Mouse (Mus musculus): ENCODE results near the gene Cxcl3. TPM values are rescaled to one million over a fixed set of nuclear protein-coding genes. Genes with fewer than 3 reads are reported as not detected.

Gene Cxcl3
- polyA plus RNA-seq, 1 experiment from 2014 or later: not detected

DNA sequence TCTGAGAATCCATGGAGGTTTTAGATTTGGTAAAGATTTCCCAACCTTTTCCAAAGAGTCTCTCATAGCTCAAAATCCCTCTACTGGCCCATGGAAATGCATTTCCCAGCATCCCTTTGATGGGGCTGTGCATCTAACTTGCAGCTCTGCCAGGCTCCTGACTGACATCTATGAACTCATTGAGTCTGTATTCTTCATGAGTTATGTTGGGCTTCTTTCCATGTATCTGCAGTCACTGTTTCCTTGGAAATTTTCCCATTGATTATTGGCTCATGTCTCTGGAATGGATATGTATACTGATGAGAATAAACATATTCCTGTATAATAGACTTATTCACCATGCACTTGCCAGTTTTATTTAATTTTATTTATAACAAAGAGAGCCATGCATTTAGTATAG, 20.1 kb downstream of the Cxcl3 start:
- Histone ChIP-seq H3K4me1 (no peaks in the 10 kb centered on the region), H3K9ac (no peak overlapping the region), H3K27ac (no peak overlapping the region), H3K36me3 (no peaks in the 10 kb centered on the region), H3K27me3 (no peaks in the 10 kb centered on the region), H3K9me3 (replicated peaks) (no peaks in the 10 kb centered on the region), H3K4me3 (no peak overlapping the region), H3K4me2 (replicated peaks) (no peak overlapping the region)
- ATAC-seq (ENCODE audit: low FRiP score): no peak

DNA sequence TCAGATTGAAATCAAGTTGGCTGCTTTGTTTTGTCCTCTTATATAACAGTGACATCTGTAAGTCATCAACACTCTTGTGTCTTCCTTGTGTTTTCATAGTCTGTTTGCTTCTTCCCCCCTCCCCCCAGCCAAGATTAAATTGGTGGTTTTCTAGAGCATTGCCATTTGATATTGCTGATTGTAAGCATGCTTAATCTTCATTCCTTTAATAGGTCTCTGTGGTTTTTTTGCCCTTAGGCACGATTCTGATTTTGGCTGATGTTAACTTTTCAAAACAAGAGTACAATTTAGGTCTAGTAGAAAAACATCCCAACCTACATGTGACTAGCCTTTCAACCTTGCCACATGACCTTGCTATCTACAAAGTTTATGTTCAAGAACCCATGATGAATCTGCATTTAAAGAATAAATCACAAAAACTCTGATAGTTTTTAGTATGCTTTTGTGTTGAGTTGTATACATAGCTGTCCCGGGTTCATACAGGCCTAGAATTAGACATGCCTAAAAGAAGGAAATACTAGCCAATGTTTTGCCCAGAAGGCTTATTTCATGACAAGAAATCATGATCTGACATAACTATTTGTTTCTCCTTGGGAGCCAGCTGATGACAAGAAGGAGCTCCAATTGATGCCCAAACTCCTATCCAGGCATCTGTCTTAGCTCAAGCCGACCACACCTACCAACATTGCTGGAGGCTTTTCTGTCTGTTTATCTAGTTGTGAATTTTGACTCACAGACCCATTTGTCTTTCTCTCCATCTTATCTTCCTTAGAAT, 21.5 kb downstream of the Cxcl3 start:
- H3K4me1 ChIP-seq: no peaks in the 10 kb centered on the region
- H3K9me3 ChIP-seq (replicated peaks): no peaks in the 10 kb centered on the region
- no peaks in the 10 kb centered on the region for H3K36me3 ChIP-seq
- no peak overlapping the region for H3K27ac ChIP-seq
- no peak overlapping the region for H3K4me3 ChIP-seq
- H3K4me2 ChIP-seq (replicated peaks): no peak overlapping the region
- WGBS: 84% methylated on average over 3 of the region's 3 CpGs
- no peaks in the 10 kb centered on the region for H3K27me3 ChIP-seq
- H3K9ac ChIP-seq: no peak overlapping the region
- ATAC-seq (ENCODE audit: low FRiP score): no peak

DNA sequence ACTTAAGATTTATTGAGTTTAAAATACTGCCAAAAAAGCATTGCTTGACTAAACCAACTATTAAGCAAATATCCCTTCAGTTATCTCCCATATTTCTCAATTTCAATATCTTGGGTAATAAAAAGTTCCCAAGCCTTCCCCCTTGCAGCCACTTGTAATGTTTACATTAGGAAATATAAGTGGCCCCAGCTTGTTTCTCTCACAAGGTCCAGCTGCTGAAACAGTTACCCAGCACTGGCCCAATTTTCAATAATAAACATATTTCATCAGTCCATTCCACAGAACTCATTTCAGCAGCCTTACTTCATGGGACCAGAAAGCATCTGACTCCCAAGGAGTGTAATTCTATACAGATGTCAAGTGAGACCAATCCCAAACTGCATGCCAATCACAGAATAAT, 33.9 kb downstream of the Cxcl3 start:
- ATAC-seq (ENCODE audit: low FRiP score): no peak
- Histone ChIP-seq H3K36me3 (no peaks in the 10 kb centered on the region), H3K27ac (no peak overlapping the region), H3K9ac (no peak overlapping the region), H3K27me3 (no peaks in the 10 kb centered on the region), H3K9me3 (replicated peaks) (no peaks in the 10 kb centered on the region), H3K4me1 (no peaks in the 10 kb centered on the region), H3K4me3 (no peak overlapping the region), H3K4me2 (replicated peaks) (no peak overlapping the region)

DNA sequence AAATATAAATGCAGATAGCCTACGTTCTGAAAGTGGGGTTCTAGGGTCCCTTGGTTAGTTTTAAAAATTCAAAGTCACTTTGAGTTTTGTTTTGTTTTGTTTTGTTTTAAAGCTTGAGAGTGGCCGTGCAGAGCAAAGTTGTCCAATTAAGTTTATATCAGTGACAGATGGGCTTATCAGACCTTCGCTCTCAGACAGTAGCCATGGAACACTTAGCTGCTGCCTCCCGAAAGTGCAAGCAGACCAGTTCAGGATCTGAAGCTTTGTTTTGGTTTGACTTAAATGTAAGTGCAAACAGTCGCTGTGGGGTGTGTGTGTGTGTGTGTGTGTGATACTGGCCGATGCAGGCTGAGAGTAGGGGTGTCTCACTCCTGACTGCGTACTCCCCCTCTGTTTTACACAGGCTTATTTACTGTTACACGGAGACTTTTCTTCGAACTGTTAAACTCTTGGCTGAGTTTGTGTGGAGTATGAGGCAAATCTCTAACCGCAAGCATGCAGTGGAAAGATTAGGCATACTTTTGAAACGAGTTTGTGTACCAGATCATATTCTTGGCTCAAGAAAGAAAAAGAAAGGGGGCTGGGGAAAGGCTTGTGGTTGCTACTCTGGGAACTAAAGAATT, 46.4 kb downstream of the Cxcl3 start:
- Histone ChIP-seq H3K9me3 (replicated peaks) (no peaks in the 10 kb centered on the region), H3K4me2 (replicated peaks) (no peak overlapping the region), H3K4me3 (no peak overlapping the region), H3K27me3 (no peaks in the 10 kb centered on the region), H3K9ac (no peak overlapping the region), H3K4me1 (no peaks in the 10 kb centered on the region), H3K27ac (no peak overlapping the region), H3K36me3 (no peaks in the 10 kb centered on the region)
- 89% methylated on average over 11 of the region's 11 CpGs for WGBS
- no peak for ATAC-seq (ENCODE audit: low FRiP score)

DNA sequence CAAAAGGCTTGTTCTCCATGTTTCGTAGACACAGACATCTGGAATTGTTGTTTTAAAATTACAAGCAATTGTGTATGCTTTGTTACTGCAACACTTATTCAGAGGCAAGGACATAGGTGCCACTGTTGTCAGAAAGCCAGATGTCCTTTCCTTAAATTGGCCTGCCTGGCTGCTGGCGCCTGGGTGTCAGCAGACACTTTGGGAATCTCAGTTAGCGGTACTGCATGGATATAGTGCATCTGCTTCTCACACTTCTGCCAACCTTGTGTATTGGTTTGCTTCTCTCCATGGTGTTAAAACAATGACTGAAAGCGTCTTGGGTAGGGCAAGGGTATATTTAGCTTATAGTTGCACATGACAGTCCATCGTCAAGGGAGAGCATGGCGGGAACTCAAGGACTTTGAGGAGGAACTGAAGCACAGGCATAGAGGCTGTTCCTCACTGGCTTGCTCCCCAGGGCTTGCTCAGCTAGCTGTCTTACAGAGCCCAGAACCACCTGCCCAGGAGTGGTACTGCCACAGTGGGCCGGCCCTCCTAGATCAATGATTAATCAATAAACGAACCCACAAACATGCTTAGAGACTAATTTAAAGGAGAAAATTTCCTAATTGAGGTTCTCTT, 47.0 kb downstream of the Cxcl3 start:
- WGBS: 92% methylated on average over 8 of the region's 8 CpGs

DNA sequence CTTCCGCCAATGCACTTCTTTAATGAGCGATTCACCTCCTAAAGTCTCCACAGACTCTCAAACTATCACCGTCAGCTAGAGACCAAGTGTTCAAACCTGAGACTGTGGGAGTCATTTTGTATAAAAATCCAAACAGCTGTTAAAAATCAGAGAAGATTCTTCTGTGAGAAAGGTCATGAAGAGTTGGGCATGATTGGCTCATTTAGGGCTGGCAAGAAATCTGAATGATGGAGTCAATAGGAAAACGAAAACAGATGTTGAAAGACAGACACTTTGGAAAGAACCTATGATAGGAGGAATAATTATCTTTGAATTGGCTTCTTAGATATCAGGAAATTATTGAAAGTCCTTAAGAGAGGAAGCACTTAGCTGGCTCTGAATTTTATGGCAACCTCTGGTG, 48.5 kb downstream of the Cxcl3 start:
- Histone ChIP-seq H3K36me3 (no peaks in the 10 kb centered on the region), H3K4me3 (no peak overlapping the region), H3K9me3 (replicated peaks) (no peaks in the 10 kb centered on the region), H3K9ac (no peak overlapping the region), H3K27ac (no peak overlapping the region), H3K4me2 (replicated peaks) (no peak overlapping the region), H3K4me1 (no peaks in the 10 kb centered on the region), H3K27me3 (no peaks in the 10 kb centered on the region)
- no peak for ATAC-seq (ENCODE audit: low FRiP score)
- 87% methylated on average over 4 of the region's 4 CpGs for WGBS

More for the DNA sequence above, 47.0 kb downstream of the Cxcl3 start:
- Histone ChIP-seq H3K4me2 (replicated peaks) (no peak overlapping the region), H3K36me3 (no peaks in the 10 kb centered on the region), H3K9ac (no peak overlapping the region), H3K27ac (no peak overlapping the region), H3K4me1 (no peaks in the 10 kb centered on the region), H3K27me3 (no peaks in the 10 kb centered on the region), H3K4me3 (no peak overlapping the region), H3K9me3 (replicated peaks) (no peaks in the 10 kb centered on the region)
- ATAC-seq (ENCODE audit: low FRiP score): no peak

DNA sequence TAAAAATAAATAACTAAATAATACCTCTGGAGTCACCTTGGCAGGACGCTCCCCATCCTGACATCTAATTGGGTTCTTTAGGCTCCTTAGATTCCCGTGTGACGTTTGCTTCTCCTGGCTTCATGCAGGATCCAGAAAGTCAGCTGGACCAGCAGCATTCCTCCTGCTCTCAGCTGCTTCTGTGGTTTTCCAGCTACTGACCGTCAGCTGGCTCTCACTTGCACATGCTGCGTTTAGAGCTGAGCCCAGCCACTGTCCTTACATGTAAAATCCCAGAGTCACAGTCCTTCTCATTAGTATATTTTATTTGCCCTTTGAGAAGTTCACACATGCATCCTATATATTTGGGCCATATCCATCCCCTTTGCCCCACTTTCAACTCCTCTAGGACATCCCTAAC, 52.7 kb downstream of the Cxcl3 start:
- no peaks in the 10 kb centered on the region for H3K36me3 ChIP-seq
- no peaks in the 10 kb centered on the region for H3K9me3 ChIP-seq (replicated peaks)
- no peak for ATAC-seq (ENCODE audit: low FRiP score)
- H3K27me3 ChIP-seq: no peaks in the 10 kb centered on the region
- no peak overlapping the region for H3K27ac ChIP-seq
- H3K9ac ChIP-seq: no peak overlapping the region
- no peak overlapping the region for H3K4me2 ChIP-seq (replicated peaks)
- 83% methylated on average over 5 of the region's 5 CpGs for WGBS
- no peak overlapping the region for H3K4me3 ChIP-seq
- no peaks in the 10 kb centered on the region for H3K4me1 ChIP-seq

Small RNA genes within 50 kb of the gene (microRNA-seq; reads per million reads assigned to microRNA genes)
- gene Gm24322: not detected

Other genes with a start within 250 kb of the Cxcl3 start
- gene 5830473C10Rik, start 225.0 kb upstream of the Cxcl3 start, polyA plus RNA-seq (2016; fragmentation: Nextera tagmentation; extraction: Ambion mirVana): not detected in 2 replicates
- 0.62 and 0.73 TPM in 2 replicates for gene Rassf6, start 145.4 kb upstream of the Cxcl3 start, polyA plus RNA-seq (2016; fragmentation: Nextera tagmentation; extraction: Ambion mirVana)
- gene Cxcl5, start 26.7 kb upstream of the Cxcl3 start, polyA plus RNA-seq (2016; fragmentation: Nextera tagmentation; extraction: Ambion mirVana): 0.29 and 0.48 TPM in 2 replicates
- 7.8 and 9.6 TPM in 2 replicates for gene Ppbp, start 17.6 kb upstream of the Cxcl3 start, polyA plus RNA-seq (2016; fragmentation: Nextera tagmentation; extraction: Ambion mirVana)
- gene Pf4, start 13.7 kb upstream of the Cxcl3 start, polyA plus RNA-seq (2016; fragmentation: Nextera tagmentation; extraction: Ambion mirVana): 56.2 and 75.0 TPM in 2 replicates
- gene Cxcl15, start 8.4 kb downstream of the Cxcl3 start, polyA plus RNA-seq (2016; fragmentation: Nextera tagmentation; extraction: Ambion mirVana): 0.10 TPM in 1 of 2 replicates, not detected in the other
- 0.25 and 0.30 TPM in 2 replicates for gene Cxcl1, start 105.1 kb downstream of the Cxcl3 start, polyA plus RNA-seq (2016; fragmentation: Nextera tagmentation; extraction: Ambion mirVana)
- not detected in 2 replicates for gene Cxcl2, start 117.8 kb downstream of the Cxcl3 start, polyA plus RNA-seq (2016; fragmentation: Nextera tagmentation; extraction: Ambion mirVana)
- gene Mthfd2l, start 145.0 kb downstream of the Cxcl3 start, polyA plus RNA-seq (2016; fragmentation: Nextera tagmentation; extraction: Ambion mirVana): 91.6 and 94.2 TPM in 2 replicates
- 0.18 TPM in 1 of 2 replicates, not detected in the other for gene Epgn, start 241.4 kb downstream of the Cxcl3 start, polyA plus RNA-seq (2016; fragmentation: Nextera tagmentation; extraction: Ambion mirVana)